Mouse (Mus musculus): ENCODE data around the gene Tmem106c.

DNA sequence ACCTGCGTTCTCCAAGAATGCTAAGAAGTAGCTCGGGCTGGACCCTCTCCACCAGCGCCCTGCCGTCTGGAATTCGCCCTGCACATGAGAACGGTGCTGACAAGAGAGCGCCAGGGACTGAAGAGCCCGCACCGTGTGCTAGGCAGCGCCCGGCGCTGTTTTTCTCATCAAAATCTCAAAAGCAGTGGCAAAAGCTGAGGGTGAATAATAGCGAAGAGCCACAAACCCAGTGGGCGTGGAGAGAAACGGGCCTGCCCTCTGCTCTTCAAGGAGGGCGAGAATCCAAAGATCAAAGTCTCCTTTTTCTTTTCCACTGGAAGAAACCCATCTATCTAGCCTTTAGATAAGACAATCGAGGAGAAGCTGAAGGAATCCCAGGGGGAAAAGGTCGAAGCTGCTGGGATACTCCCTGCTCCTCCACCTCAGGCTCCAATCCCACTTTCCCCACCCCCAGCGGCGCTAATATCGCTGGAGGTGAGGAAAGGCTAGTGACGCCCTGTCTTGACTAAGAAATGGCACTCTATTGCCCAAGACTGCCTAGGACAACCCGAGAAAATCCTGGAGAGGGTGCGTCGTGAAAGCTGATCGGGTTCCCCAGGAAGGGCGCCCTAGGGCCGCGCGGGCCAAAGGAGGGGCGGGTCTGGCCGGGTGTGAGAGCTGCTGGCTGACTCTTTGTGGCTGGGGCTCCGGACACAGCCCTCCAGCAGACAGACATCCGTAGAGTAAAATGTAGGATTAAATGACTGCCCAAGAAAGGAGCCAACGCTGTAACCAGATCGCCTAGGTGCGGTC lies 37.5 kb downstream of the Tmem106c start:
- TF ChIP-seq MYOG (IDR thresholded peaks at IDR 0.05; ENCODE audit: control insufficient read depth in 1 of 3, insufficient read depth in 1 of 3, insufficient read length in 2 of 3, low read depth in 2 of 3) (no peak), POLR2A (IDR thresholded peaks at IDR 0.05; ENCODE audit: insufficient read length, low read depth) (no peak), E2F4 (IDR thresholded peaks at IDR 0.05; ENCODE audit: insufficient read depth) (no peak), USF1 (IDR thresholded peaks at IDR 0.05; ENCODE audit: low read depth) (no peak), POLR2AphosphoS2 (IDR thresholded peaks at IDR 0.05; ENCODE audit: insufficient read length, low read depth) (no peak), TCF12 (IDR thresholded peaks at IDR 0.05; ENCODE audit: insufficient read depth, poor library complexity, severe bottlenecking) (no peak), SRF (IDR thresholded peaks at IDR 0.05; ENCODE audit: control insufficient read depth, insufficient read length, low read depth) (no peak), REST (IDR thresholded peaks at IDR 0.05; ENCODE audit: insufficient read depth, insufficient read length) (no peak), CEBPB (IDR thresholded peaks at IDR 0.05; ENCODE audit: insufficient read depth, poor library complexity, severe bottlenecking) (no peak)
